Mouse (Mus musculus) CH12F3 (cell line): ENCODE measurements around the gene Brsk1.

ENCODE experiments used
- in situ Hi-C: fragments of 300-500 bp; cut with MboI; formaldehyde crosslinking; loops from 2 replicates; pipeline ENCODE4 v1.14.3; 2020; ENCODE audit warnings: low sequenced_read_pairs

Gene Brsk1

DNA sequence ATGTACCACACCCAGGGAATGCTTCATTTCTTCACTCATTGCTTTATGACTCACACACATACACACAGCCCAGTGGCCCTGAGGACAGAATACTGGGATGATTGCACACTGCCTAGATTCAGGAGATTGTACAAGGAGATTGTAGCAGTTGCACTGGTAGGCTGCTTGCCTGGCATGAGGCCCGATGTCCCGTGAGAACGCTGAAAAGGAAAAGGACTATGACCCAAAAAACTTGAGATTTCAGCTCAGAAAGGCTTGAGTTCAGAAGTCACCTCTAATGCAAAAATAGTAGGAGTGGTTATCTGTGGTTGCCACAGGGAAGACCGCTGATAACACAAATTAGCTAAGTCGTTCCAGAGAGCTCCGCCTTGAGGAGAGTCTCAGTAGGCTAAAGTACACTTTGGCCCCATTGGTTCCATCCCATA is 42.6 kb downstream of the Brsk1 start:
- in situ Hi-C loops: no loop called here

DNA sequence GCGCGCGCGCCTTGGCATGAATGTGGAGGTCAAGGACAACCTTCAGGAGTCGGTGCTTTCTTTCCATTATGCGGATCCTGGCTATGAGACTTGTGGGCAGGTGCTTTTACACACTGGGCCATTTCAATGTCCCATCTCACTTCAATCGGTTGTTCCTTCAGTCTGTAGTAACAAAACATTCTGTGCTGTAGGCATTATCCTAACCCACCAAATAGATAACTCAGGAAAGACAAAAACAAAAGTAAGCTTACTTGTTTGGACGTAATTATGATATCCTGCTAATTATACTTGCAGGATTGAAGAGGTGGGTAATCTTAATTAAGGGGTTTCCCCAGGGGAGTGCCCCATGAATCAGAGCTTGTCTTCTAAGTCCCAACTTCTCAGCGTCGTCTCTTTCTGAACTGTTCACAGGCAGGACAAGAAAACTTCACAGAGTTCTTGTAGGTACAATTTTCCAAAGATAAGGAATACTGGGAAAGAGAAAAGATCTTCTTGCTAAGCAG is 48.7 kb downstream of the Brsk1 start:
- in situ Hi-C loops: no loop called here

DNA sequence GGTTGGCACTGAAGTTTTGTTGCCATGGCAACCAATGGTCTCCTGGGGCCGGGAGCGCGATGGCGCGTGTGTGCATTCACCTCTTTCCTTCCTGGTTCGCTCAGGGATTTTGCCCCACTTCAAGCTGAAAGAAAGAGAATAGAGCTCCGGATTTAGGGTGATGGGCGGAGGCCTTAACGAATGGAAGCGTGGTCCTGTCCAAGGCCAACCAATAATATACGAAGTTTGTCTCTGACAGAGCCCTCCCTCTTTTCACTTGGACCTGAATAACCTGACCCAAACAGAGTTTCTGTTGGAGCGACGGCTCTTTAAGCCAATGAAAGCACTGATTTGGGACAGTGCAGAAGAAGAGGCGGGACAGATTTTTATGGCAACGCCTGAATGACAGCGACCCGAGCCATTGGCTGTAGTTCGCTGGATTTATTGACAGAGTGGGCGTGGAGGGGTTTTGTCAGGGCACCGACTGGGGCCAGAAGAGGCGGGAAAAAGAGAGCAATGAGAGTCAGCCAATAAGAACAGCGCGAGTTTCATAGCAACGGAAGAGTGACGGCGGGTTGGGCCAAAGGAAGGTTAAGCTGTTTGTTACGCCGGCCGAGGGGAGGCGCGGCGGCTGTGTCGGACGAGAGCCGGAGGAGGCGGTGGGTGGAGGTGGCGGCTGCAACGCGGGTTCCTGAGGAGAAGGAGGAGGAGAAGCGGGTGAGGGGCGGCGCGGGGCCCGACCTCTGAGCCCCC is 49.3 kb downstream of the Brsk1 start, which contains the start of gene Kmt5c:
Gene Kmt5c, plus strand, starts transcription at position 572 of the 732 bp plus-strand sequence.
- in situ Hi-C loops: no loop called here

DNA sequence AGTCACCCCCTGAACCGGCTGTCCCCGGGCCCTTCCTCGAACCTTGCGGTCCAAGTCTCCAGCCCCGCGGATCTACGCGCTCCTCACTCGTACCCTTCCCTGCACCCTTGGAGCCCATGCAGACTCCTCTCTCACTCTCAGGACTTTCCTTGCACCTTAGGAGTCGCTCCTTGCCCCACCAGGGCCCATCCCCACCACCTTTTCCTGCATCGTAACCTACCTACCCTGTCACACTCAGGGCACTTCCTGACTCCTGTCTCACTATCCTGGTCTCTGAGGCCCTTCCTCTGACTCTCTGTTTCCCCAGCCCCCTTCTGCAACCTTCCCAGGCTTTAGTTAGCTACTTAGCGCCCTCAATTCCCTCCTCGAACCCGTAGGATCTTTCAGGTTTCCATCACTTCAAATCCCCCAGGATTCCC is 49.9 kb downstream of the Brsk1 start:
- in situ Hi-C loops: no loop called here

DNA sequence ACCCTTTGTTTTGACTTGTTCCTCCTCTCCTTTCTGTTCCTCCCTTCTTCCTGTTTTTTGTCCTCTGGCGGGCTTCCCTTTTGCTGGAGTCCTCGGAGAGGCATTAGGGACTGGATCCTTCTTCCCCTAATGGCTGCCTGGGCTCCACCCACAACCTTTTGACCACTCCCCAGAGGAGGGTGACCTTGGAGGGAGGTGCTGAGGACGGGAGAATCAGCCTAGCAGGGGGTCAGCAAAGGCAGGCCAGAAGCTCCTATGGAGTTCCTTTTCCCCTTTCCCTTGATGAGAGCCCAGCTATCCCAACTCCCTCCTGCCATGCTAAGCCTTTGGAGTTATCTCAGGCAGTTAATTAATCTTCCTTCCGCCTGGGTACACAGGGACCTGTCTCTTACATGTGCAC is 50.7 kb downstream of the Brsk1 start:
- in situ Hi-C loops: no loop called here

DNA sequence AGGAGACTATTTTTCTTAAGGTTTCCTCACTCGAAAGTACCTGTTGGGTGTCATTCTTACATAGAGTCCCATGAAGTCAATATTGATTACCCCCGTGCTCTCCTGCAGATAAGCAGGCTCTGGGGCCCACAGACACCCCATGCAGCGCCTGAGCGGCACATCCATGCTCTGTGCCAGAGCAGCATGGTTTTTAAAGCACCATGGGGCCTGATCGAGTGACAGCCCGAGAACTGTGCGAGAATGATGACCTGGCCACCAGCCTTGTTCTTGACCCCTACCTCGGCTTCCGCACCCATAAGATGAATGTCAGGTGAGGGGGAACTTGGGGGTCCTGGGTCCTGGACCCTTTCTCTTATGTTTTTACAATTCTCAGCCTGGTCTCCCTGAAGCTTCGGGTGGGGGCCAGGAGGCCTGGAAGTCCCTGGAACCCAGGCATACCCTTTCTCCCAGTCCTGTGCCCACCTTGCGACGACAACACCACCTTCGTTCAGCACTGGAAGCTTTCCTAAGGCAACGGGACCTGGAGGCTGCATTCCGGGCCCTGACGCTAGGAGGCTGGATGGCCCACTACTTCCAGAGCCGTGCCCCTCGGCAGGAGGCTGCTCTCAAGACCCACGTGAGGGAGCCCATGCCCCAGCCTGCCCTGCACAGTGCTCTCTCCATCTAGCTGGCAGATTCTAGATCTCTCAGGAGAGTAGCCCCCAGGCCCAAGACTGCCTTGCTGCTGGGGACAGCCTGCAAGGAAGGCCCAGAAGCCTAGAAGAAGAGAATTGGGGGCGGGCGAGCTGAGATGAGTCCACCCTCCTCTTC is 51.5 kb downstream of the Brsk1 start:
- in situ Hi-C loops: no loop called here

DNA sequence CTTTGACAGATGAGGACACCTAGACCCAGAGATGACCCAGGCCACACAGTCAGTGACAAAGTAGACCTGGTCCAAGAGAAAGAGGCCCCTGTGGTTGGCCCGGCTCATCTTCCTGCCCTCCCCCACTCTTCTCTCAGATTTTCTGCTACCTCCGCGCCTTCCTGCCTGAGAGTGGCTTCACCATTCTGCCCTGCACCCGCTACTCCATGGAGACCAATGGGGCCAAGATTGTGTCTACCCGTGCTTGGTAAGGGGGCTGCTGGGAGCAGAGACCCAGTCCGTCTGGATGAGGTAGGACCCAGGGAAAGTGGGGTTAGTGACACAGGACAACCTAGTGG is 52.0 kb downstream of the Brsk1 start:
- in situ Hi-C loops: no loop called here

DNA sequence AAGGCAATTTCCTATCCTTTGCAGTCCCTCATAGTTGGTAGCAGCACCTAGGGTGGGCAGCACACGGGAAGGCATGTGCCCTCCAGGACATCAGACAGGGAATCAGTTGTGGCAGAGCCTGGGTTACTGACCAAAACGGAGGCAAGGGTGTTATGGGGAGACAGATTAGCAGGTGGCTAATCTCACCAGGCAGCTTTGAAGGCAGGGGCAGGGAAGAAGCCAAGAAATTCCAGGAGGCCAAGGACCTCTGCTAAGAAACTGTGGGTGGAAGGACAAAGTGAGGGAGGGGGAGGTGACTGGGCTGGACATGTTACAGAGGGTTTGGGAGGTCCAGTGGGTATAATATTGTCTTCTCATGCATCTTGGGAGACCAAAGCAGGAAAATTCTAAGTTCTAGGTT is 53.0 kb downstream of the Brsk1 start:
- in situ Hi-C loops: no loop called here

DNA sequence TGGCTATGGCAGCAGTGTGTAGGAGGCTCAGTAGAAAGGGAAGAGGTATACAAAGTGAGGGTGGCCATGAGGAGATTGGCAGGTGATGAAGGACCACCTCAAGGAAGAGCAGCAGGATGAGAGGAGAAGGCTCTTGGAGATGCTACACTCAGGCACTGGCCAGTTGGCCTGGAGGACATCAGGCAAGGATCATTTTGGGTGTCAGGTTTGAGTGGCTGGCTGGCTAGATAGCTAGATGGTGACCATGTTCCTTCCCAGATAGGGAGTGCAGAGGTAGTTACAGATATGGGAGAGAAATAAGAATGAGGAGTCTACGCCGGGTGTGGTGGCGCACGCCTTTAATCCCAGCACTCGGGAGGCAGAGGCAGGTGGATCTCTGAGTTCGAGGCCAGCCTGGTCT is 54.5 kb downstream of the Brsk1 start:
- in situ Hi-C loops: no loop called here

DNA sequence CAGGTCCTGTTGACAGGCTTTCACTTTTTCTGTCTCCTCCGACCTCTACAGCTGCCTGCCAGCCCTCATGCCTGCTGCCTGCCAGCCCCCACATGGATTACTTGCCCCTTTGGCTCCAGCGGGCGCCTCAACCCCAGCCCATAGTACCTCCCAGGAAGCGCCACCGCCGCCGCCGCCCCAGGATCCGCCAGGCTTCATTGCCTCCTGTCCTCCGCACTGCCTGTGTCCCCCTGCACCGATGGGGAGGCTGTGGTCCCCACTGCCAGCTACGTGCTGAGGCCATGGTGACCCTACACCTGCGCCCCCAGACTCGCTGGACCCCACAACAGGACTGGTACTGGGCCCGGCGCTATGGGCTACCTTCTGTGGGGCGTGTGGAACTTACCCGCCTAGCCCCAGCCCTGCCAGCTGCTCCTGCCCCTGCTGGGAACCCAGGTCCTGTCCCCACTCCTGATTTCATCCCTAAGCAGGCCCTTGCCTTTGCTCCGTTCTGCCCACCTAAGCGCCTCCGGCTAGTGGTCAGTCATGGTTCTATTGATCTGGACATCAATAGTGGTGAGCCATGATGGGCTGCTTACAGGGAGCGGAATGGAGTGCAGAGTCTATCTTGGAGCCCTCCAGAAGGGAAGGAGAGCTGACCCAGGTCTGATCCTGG is 56.0 kb downstream of the Brsk1 start:
- in situ Hi-C loops: no loop called here

DNA sequence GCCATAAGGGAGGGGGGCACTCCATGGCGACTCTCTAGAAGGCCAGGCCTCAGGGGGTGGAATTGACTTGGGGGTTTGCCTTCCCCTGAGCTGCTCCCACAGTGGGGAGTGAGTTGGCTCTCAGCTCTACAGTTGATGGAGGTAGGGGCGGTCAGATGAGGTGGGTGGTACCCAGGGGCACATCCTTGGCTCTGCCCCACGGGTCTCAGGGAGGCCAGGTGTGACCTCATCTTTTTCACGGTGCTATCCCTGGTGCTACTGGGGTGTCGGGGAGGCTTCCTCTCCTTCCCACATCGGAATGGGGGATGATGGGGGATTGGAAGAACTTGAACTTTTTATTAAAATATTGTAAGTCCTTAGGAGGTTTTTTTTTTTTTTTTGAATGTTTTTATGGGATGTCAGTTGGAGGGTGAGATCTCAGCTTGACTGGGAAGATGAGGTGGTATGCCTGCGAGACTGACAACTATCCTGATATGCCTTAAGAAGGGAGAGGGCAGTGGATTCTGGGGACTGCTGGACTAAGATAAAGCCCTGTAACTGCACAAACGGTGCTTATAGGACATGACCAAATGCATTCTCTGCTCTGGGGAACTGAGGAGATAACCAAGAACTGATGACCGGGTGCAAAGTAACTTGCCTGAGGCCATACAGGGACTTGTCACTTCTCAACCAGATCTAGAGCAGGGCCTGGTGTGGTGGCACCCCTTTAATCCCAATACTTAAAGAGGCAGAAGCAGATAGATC is 56.9 kb downstream of the Brsk1 start:
- in situ Hi-C loops: no loop called here

DNA sequence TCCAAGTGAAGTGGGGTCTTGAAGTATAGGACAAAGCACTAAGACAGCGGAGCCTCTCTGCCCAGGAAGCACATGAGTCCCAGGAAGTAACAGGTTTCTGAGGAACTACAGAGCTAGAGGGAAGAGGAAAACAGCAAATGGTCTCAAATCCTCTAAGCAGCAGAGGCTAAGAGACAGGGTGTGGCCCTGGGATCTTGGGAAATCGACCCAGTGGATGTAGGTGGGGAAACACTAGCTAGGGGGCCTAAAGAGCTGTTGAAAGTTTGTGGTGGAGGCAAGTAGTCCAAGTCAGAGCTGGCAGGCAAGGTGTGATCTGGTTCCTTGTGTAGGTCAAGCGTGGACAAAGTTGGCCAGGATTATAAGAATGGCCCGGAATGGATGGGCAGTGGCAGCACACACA is 57.9 kb downstream of the Brsk1 start:
- in situ Hi-C loops: no loop called here

DNA sequence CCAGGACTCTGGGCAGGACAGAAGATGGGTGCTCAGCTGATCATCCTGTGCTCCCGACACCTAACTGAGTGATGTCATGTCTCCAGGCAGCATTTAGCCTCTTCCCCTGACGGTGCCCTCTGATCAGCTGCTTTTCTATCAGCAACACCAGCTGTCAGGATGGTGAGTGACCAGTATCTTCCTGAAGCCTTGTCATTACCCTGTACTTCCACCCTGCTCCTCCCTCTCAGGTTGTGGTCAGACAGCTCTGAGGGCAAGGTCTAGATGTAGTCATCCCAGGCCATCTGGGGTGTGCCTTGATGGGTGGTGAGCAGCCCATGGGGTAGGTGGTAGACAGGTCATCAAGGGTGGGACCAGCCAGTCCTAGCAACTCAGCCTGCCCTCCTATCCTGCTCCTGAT is 58.8 kb downstream of the Brsk1 start:
- in situ Hi-C loops: no loop called here

DNA sequence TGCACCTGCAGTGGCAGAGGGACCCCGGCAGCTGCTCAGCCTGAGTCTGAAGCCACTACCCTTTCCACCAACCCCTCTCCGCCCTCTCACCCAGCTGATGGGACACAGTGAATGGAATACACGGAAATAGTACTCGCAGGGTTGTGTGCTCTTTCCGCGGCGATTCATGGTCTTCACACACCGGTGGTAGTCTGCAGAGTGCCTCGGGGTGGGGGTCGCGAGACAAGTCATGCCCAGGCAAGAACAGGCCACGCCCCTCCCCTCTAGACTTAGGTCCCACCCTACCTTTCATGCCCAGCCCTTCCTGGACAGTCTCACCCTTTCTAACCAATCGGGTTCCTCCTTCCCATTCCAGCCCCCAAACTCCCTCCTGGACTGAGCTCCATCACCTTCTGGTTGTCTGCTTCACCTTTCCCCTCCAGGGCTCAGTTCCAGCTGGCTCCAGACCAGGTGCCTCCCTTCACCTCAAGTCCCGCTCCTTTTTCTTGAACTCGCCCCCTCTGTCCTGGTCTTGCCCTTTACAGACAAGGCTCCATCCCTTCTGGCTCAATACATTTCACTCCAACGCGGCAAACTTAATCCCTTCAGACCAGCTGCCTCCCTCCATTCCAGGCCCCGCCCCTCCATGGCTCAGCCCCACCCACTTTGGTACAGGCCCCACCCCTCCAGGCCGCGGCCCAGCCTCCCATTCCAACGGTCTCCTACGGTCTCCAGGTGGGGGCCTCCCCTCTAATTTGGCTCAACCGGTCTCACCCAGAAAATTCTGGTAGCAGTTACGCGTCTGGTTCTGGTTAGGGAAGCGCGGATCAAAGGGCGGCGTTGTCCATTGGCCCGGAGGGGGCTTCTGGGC is 61.8 kb downstream of the Brsk1 start:
- in situ Hi-C loops: no loop called here

DNA sequence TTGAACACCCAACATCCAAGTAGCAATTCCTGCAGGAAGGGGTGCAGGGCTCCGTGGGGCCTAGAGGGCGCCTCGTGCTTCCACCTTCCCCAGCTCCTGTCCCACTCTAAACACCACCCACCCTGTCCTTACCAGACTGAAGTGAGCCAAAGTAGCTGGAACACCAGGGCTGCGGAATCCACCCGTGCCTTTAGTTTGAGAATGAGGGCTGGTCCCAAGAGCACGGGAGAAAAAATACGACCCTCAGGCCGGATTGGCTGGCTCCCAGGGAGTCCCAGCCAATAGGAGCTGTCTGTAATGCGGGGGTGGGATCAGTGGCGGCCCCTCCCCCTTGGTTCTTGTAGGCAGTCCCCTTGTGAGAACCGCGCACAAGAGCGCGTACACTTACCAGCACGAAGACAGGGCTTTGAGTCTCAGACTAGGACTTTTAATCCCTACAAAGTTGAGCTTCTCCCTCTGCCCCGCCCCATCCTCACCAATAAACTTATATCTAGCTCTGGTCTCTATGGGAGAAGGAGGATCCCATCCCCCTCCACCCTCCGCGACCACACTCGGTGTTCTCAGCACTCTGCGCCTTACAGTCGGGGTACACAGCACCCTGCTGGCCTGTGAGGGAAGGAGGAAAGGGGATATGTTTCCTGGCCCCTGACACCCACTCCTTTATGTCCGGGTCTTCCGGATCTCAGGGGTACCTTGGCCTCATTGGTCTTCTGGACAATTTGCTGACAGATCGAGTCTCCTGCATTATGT is 62.6 kb downstream of the Brsk1 start, which contains the start of gene Cox6b2:
Gene Cox6b2, minus strand, starts transcription at position 274 of the 750 bp plus-strand sequence.
- in situ Hi-C loops: no loop called here

DNA sequence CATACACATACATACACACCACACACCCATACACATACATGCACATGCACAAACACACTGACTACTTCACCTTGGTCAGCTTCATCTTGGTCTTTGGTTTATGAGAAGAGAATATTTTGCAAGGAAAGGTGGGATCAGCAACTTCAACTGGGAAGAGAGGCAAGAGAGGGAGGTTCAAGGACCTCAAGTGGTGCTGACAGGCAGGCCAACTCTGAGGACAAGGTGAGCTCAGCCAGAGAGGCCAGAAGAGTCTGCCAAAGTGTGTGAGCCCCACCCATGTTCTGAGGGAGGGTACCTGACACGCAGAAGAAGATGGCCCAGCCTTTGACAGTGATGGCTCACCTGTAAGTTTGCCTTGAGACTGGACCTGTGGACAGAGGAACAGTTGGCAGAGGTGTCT is 69.3 kb downstream of the Brsk1 start:
- in situ Hi-C loops: no loop called here

DNA sequence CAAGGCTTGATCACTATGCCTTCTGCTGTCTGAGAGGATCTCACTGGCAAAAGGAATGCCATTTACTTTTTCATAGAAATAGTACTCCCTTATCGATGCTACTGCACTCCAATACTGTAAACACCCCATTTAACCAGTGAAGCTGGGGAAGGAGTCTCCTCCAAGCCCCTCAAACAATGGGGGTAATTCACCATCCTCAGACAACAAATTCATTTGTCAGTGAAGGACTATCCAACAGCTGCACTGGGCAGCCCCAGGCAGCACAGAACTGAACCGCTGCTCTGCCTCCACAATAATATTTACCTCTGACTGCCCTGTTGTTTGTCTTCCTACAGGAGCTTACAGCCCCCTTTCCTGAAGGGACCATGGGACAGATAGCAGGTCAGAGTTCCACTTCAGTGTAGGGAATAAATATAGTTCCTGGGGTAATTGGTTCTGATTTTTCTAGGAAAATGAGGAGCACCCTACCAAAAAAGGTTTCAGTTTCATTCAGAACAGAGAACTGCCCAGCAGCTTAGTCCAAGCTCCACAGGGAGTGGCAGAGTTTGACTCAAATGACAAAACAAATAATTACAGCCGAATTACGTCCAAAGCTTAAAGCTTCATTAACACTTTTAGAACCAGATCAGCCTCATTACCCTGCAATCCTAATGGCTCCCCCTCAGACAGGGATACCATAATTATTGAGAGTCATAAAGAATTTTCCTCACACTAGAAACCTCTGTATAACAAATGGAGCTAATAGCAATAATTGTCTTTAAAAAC is 74.7 kb downstream of the Brsk1 start:
- in situ Hi-C loops: no loop called here
